In the genomic region with DNA sequence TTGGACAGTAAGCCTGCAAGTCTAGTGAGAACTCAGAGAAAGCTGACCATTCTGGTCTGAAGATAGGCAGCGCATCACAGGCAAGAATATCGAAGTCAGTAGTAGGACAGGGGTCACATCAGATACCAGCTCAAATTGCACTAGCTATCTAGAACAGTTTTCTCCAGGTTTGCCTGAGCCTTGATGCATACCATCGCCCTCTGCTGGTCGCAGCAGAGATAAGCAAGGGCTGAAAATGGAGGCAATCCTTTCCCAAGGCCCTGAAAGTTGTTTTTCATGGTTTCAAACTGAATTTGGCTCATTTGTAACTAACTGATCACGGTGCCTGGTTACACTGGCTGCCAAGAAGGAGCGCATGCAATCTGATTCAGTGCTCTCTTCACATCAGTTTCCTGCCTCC, we compare ENCODE assay signal across 8 mouse cellular contexts. TPM values are rescaled to one million over a fixed set of nuclear protein-coding genes. Genes with fewer than 3 reads are reported as not detected.
DNase-seq lines count a peak whose midpoint lies in the region; TF ChIP-seq lines count a peak whose summit lies in the region.

No protein-coding gene starts in this region.

- peak; percentile 50 to 65 for DNase-seq in adrenal gland, adult 18-20 months (ENCODE audit: low spot score in 2 of 2)
- DNase-seq in adrenal gland, adult 8-10 months = no peak
- peak; percentile 72 for DNase-seq in right cerebral cortex, adult 18-20 months
- no peak for DNase-seq in right cerebral cortex, postnatal 36 days (ENCODE audit: low spot score in 2 of 2)
- DNase-seq in induced T-regulatory cell, adult 2 months (ENCODE audit: low read depth) = peak; percentile 76
- DNase-seq in lung, adult 18-20 months = peak; percentile 40 to 56
- DNase-seq in skeletal muscle tissue, adult 2 months (ENCODE audit: low read depth, low spot score) = peak; percentile 81

- H3K4me1 ChIP-seq in cortical plate, adult 2 months (ENCODE audit: control insufficient read depth, insufficient read depth, low read length) = peaks cover 8% of the 10 kb centered on the region

- H3K27ac ChIP-seq in cortical plate, adult 2 months (ENCODE audit: insufficient read depth, low read length) = no peak overlapping the region

- H3K4me3 ChIP-seq in cortical plate, adult 2 months (ENCODE audit: insufficient read depth, low read length) = no peak overlapping the region

- TF ChIP-seq CTCF in cortical plate, adult 2 months (IDR thresholded peaks at IDR 0.05; ENCODE audit: extremely low read depth, insufficient read depth, low read length) = peak; percentile 93

- TF ChIP-seq POLR2A in cortical plate, adult 2 months (IDR thresholded peaks at IDR 0.05; ENCODE audit: extremely low read depth, insufficient read depth, low read length) = no peak

RNA-seq across cellular contexts. Expression of gene Dnaja2, which starts 29.0 kb away (rescaled TPM):
- 100 to 1,000 TPM; 155 to 193 TPM for total RNA-seq in adrenal gland, adult 18-20 months (2021)
- total RNA-seq in adrenal gland, adult 8-10 months (2022) = 100 to 1,000 TPM; 180 to 205 (median 187) TPM
- 95.2 and 114 TPM in 2 replicates for polyA plus RNA-seq in cortical plate, adult 2 months (2012; rRNA removed)

RNA-seq across cellular contexts. Expression of gene Gpt2, which starts 33.7 kb away (rescaled TPM):
- 100 to 1,000 TPM in 1 of 2 experiments, 10 to 100 TPM in 1; 74.5 to 255 TPM for total RNA-seq in adrenal gland, adult 18-20 months (2021)
- total RNA-seq in adrenal gland, adult 8-10 months (2022) = 100 to 1,000 TPM in 2 of 4 experiments, 10 to 100 TPM in 2; 68.2 to 344 (median 173) TPM
- 49.0 and 49.2 TPM in 2 replicates for polyA plus RNA-seq in cortical plate, adult 2 months (2012; rRNA removed)

Comparison
In these comparisons a context has a peak if more than half of its experiments do, and no peak if none do; other contexts are left out.
1. DNase-seq: peak in adrenal gland, adult 18-20 months (2 of 2), right cerebral cortex, adult 18-20 months (single experiment), induced T-regulatory cell, adult 2 months (single experiment), lung, adult 18-20 months (2 of 2) and skeletal muscle tissue, adult 2 months (single experiment); none in adrenal gland, adult 8-10 months (single experiment) and right cerebral cortex, postnatal 36 days (0 of 2).